Mouse (Mus musculus) small intestine, adult 2 months (tissue): ENCODE results near the gene Ntm. TPM values are rescaled to one million over a fixed set of nuclear protein-coding genes. Genes with fewer than 3 reads are reported as not detected.

Experiments
- H3K27ac ChIP-seq: fragments of 200-500 bp; 2 replicates; pipeline ENCODE4 v1.5.1; 2012; ENCODE audit warnings: low read depth, low read length, control low read depth, inconsistent platforms; ENCODE audit not compliant: insufficient read depth
- H3K27me3 ChIP-seq: fragments of 200-500 bp; 2 replicates; pipeline ENCODE4 v1.6.1; 2012; ENCODE audit warnings: mild to moderate bottlenecking, moderate library complexity, low read length, inconsistent platforms; ENCODE audit not compliant: control insufficient read depth, insufficient read depth
- H3K36me3 ChIP-seq: fragments of 200-500 bp; 2 replicates; pipeline ENCODE4 v1.6.1; 2012; ENCODE audit warnings: mild to moderate bottlenecking, low read length, control low read depth, inconsistent platforms; ENCODE audit not compliant: control insufficient read depth, insufficient read depth
- H3K4me1 ChIP-seq: fragments of 200-500 bp; 2 replicates; pipeline ENCODE4 v1.6.1; 2012; ENCODE audit warnings: low read length, inconsistent platforms, mixed read lengths; ENCODE audit not compliant: control insufficient read depth, insufficient read depth, insufficient read length
- H3K4me3 ChIP-seq: fragments of 200-500 bp; 2 replicates; pipeline ENCODE4 v1.5.1; 2012; ENCODE audit warnings: low read depth, mild to moderate bottlenecking, control low read depth, inconsistent platforms, low read length, moderate library complexity
- CTCF ChIP-seq: fragments of 200-500 bp; IDR thresholded peaks from 2 replicates; pipeline ENCODE4 v1.5.1; 2012; ENCODE audit warnings: low read depth, mild to moderate bottlenecking, control low read depth, inconsistent platforms, low read length, moderate library complexity, mixed read lengths; ENCODE audit not compliant: insufficient replicate concordance, insufficient read length; ENCODE audit errors: extremely low read depth
- POLR2A ChIP-seq: fragments of 200-500 bp; IDR thresholded peaks from 2 replicates; pipeline ENCODE4 v1.6.1; 2012; ENCODE audit warnings: low read depth, mild to moderate bottlenecking, control low read depth, inconsistent platforms, low read length, moderate library complexity
- WGBS: fragments of 180-500 bp; shearing (Covaris S2); methylation state at CpG from one replicate; pipeline ENCODE4 v1.1.7; 2018; 5-methylcytosine and 5-hydroxymethylcytosine counted together
- polyA plus RNA-seq: library from polyadenylated mRNA; depleted of rRNA; stranded (reverse); fragments of >200 nt; gene quantifications from 2 replicates; pipeline ENCODE4 v1.2.3, GENCODE M21; 2012

The Ntm gene
- polyA plus RNA-seq, 1 experiment, result 0.10 TPM

- H3K27me3 ChIP-seq, result no peaks in the 10 kb centered on the region
- H3K4me3 ChIP-seq, result no peak overlapping the region
- TF ChIP-seq POLR2A, result no peak
- no peak for TF ChIP-seq CTCF
- no peak overlapping the region for H3K27ac ChIP-seq
- no peaks in the 10 kb centered on the region for H3K36me3 ChIP-seq
- no peaks in the 10 kb centered on the region for H3K4me1 ChIP-seq
- WGBS, result 66% methylated on average over 7 of the region's 7 CpGs
These were observed 310.1 kb downstream of the Ntm start for GRCm38 (mm10) chr9:29652854-29653253.

GRCm38 (mm10) chr9:29651856-29652255 is 311.1 kb downstream of the Ntm start:
- TF ChIP-seq POLR2A (no peak), CTCF (no peak)
- Histone ChIP-seq H3K27ac (no peak overlapping the region), H3K4me3 (no peak overlapping the region), H3K36me3 (no peaks in the 10 kb centered on the region), H3K27me3 (no peaks in the 10 kb centered on the region), H3K4me1 (no peaks in the 10 kb centered on the region)
- WGBS, result 55% methylated on average over 5 of the region's 5 CpGs

- Histone ChIP-seq H3K36me3 (no peaks in the 10 kb centered on the region), H3K4me3 (no peak overlapping the region), H3K27ac (no peak overlapping the region), H3K27me3 (no peaks in the 10 kb centered on the region), H3K4me1 (no peaks in the 10 kb centered on the region)
- TF ChIP-seq CTCF (no peak), POLR2A (no peak)
- WGBS, result 67% methylated on average over 4 of the region's 4 CpGs
These were observed 311.7 kb downstream of the Ntm start for GRCm38 (mm10) chr9:29651226-29651625.

- Histone ChIP-seq H3K27me3 (no peaks in the 10 kb centered on the region), H3K36me3 (no peaks in the 10 kb centered on the region), H3K27ac (no peak overlapping the region), H3K4me1 (no peaks in the 10 kb centered on the region), H3K4me3 (no peak overlapping the region)
- peak; percentile 40; the same call in 1 of the 2 replicates for TF ChIP-seq CTCF
- TF ChIP-seq POLR2A, result no peak
- 26% methylated on average over 4 of the region's 4 CpGs for WGBS
These were observed 312.3 kb downstream of the Ntm start for GRCm38 (mm10) chr9:29650679-29651078.

- H3K27me3 ChIP-seq, result no peaks in the 10 kb centered on the region
- 73% methylated on average over 5 of the region's 5 CpGs for WGBS
- H3K4me3 ChIP-seq, result no peak overlapping the region
- TF ChIP-seq POLR2A, result no peak
- TF ChIP-seq CTCF, result no peak
- H3K4me1 ChIP-seq, result no peaks in the 10 kb centered on the region
- H3K27ac ChIP-seq, result no peak overlapping the region
- no peaks in the 10 kb centered on the region for H3K36me3 ChIP-seq
These were observed 312.7 kb downstream of the Ntm start for GRCm38 (mm10) chr9:29650266-29650665.

- no peaks in the 10 kb centered on the region for H3K36me3 ChIP-seq
- TF ChIP-seq POLR2A (no peak), CTCF (no peak)
- H3K4me3 ChIP-seq, result no peak overlapping the region
- no peaks in the 10 kb centered on the region for H3K27me3 ChIP-seq
- 80% methylated on average over 5 of the region's 5 CpGs for WGBS
- no peaks in the 10 kb centered on the region for H3K4me1 ChIP-seq
- no peak overlapping the region for H3K27ac ChIP-seq
These were observed 314.7 kb downstream of the Ntm start for GRCm38 (mm10) chr9:29648256-29648655.

GRCm38 (mm10) chr9:29647764-29648163 is 315.2 kb downstream of the Ntm start:
- TF ChIP-seq POLR2A (no peak), CTCF (no peak)
- 70% methylated on average over 8 of the region's 8 CpGs for WGBS
- H3K27me3 ChIP-seq, result no peaks in the 10 kb centered on the region
- H3K4me3 ChIP-seq, result no peak overlapping the region
- H3K36me3 ChIP-seq, result no peaks in the 10 kb centered on the region
- no peaks in the 10 kb centered on the region for H3K4me1 ChIP-seq
- H3K27ac ChIP-seq, result no peak overlapping the region
